Mouse (Mus musculus) cerebellum, adult 2 months (tissue): ENCODE measurements around the gene Ptpn6.

Experiments used
- CTCF ChIP-seq: fragments of 200-500 bp; IDR thresholded peaks from 2 replicates; pipeline ENCODE4 v1.5.1; 2011; ENCODE audit warnings: low read depth, mild to moderate bottlenecking, control low read depth, low read length, moderate library complexity, borderline replicate concordance; ENCODE audit not compliant: insufficient read depth
- POLR2A ChIP-seq: fragments of 200-500 bp; IDR thresholded peaks from 2 replicates; pipeline ENCODE4 v1.6.1; 2011; ENCODE audit warnings: low read length, control low read depth, borderline replicate concordance; ENCODE audit not compliant: insufficient read depth

- TF ChIP-seq POLR2A (no peak), CTCF (no peak)
Measured at GRCm38 (mm10) chr6:124717968-124718367, 20.5 kb downstream of the Ptpn6 start.
